Mouse (Mus musculus) neural tube, embryonic 12.5 days (tissue): ENCODE results near the gene Cpeb4. TPM values are rescaled to one million over a fixed set of nuclear protein-coding genes. Genes with fewer than 3 reads are reported as not detected.
A peak's percentile ranks its signal among the peaks of the same experiment; 100 is the strongest.

Source experiments
- ATAC-seq: fragments of 200-750 bp; cut with Nextera tagmentation; 2 replicates; pipeline ENCODE4 v1.8.0; 2017; ENCODE audit warnings: low read depth, mild to moderate bottlenecking, moderate TSS enrichment, moderate library complexity; ENCODE audit not compliant: low FRiP score
- H3K27ac ChIP-seq: fragments of 300-500 bp; sonication (generic); 2 replicates; pipeline ENCODE4 v1.5.1; 2016
- H3K27me3 ChIP-seq: fragments of 300-500 bp; sonication (generic); replicated peaks from 2 replicates; pipeline ENCODE4 v1.6.1; 2016; ENCODE audit warnings: mild to moderate bottlenecking
- H3K36me3 ChIP-seq: fragments of 300-500 bp; sonication (generic); 2 replicates; pipeline ENCODE4 v1.6.1; 2016; ENCODE audit warnings: mild to moderate bottlenecking
- H3K4me1 ChIP-seq: fragments of 300-500 bp; sonication (generic); 2 replicates; pipeline ENCODE4 v1.6.1; 2016
- H3K4me2 ChIP-seq: fragments of 300-500 bp; sonication (generic); replicated peaks from 2 replicates; pipeline ENCODE4 v1.6.1; 2016; ENCODE audit warnings: mild to moderate bottlenecking
- H3K4me3 ChIP-seq: fragments of 300-500 bp; sonication (generic); 2 replicates; pipeline ENCODE4 v1.5.1; 2016
- H3K9ac ChIP-seq: fragments of 300-500 bp; sonication (generic); 2 replicates; pipeline ENCODE4 v1.6.1; 2016; ENCODE audit warnings: mild to moderate bottlenecking
- H3K9me3 ChIP-seq: fragments of 300-500 bp; sonication (generic); 2 replicates; pipeline ENCODE4 v1.6.1; 2016; ENCODE audit warnings: mild to moderate bottlenecking
- WGBS: fragments of 180-500 bp; shearing (Covaris S2); methylation state at CpG from one replicate; pipeline ENCODE4 v1.1.7; 2016; 5-methylcytosine and 5-hydroxymethylcytosine counted together
- polyA plus RNA-seq: library from polyadenylated mRNA; unstranded; fragments of >200 nt; fragmentation: Nextera tagmentation; extraction: Ambion mirVana; gene quantifications from 2 replicates; pipeline ENCODE4 v1.2.1, GENCODE M21; 2016

Cpeb4 gene
- polyA plus RNA-seq, 1 experiment from 2014 or later: 18.4 TPM

DNA sequence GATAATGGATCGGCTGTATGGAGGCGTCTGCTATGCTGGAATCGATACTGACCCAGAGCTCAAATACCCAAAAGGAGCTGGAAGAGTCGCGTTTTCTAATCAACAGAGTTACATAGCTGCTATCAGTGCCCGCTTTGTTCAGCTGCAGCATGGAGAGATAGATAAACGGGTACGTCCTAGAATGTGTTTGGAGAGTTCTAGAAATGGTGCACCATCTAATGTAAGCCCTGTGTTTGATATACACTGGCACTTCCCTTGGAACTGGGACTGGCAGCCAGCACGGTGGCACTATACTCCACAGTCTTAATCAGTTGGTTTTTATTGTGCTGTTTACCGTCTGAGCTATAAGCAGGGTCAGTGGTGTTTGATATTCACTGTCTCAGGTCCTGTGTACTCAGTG is 58.0 kb downstream of the Cpeb4 start:
- Histone ChIP-seq H3K4me1 (no peaks in the 10 kb centered on the region), H3K4me3 (no peak overlapping the region), H3K9ac (no peak overlapping the region), H3K27ac (no peak overlapping the region), H3K4me2 (no peak overlapping the region), H3K36me3 (peaks cover 47% of the 10 kb centered on the region), H3K9me3 (no peaks in the 10 kb centered on the region), H3K27me3 (no peaks in the 10 kb centered on the region)
- no peak for ATAC-seq
- WGBS: 92% methylated on average over 10 of the region's 10 CpGs

DNA sequence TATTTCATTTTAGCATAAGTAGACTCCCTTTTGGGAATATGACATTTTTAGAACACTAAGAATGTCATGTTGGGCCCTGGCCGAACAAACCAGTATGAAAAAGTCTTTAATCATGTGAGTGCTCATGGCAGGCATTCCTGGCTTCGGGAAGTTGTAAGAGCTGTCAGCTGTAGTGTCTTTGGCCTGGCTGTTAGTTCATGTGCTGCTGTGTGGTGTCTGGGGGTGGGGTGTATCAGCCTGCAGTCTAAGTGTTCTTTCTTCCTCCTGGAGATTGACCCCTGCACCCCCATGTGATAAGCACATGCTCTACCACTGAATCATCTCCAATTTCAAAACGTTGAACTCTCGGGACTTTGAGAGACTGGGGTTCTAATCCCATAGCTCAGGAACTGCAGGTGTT is 63.6 kb downstream of the Cpeb4 start:
- WGBS: 70% methylated on average over 4 of the region's 4 CpGs
- Histone ChIP-seq H3K4me1 (no peaks in the 10 kb centered on the region), H3K4me2 (no peak overlapping the region), H3K36me3 (peaks cover 11% of the 10 kb centered on the region), H3K9me3 (no peaks in the 10 kb centered on the region), H3K9ac (no peak overlapping the region), H3K4me3 (no peak overlapping the region), H3K27ac (no peak overlapping the region), H3K27me3 (no peaks in the 10 kb centered on the region)
- ATAC-seq: no peak

GRCm38 (mm10) chr11:31936910-31937525 is 65.0 kb downstream of the Cpeb4 start:
- ATAC-seq: no peak
- Histone ChIP-seq H3K4me2 (no peak overlapping the region), H3K4me3 (no peak overlapping the region), H3K27me3 (no peaks in the 10 kb centered on the region), H3K9me3 (no peaks in the 10 kb centered on the region), H3K27ac (no peak overlapping the region), H3K36me3 (no peaks in the 10 kb centered on the region), H3K9ac (no peak overlapping the region), H3K4me1 (peaks cover 7% of the 10 kb centered on the region; the same call in 1 of the 2 replicates)
- WGBS: 92% methylated on average over 10 of the region's 10 CpGs

GRCm38 (mm10) chr11:31940898-31941639 is 69.1 kb downstream of the Cpeb4 start:
- ATAC-seq: peak; percentile 67
- Histone ChIP-seq H3K27ac (no peak overlapping the region), H3K9ac (no peak overlapping the region), H3K36me3 (no peaks in the 10 kb centered on the region), H3K4me3 (no peak overlapping the region), H3K27me3 (no peaks in the 10 kb centered on the region), H3K4me1 (peaks cover 7% of the 10 kb centered on the region; the same call in 1 of the 2 replicates), H3K9me3 (no peaks in the 10 kb centered on the region), H3K4me2 (no peak overlapping the region)
- WGBS: 76% methylated on average over 13 of the region's 13 CpGs

DNA sequence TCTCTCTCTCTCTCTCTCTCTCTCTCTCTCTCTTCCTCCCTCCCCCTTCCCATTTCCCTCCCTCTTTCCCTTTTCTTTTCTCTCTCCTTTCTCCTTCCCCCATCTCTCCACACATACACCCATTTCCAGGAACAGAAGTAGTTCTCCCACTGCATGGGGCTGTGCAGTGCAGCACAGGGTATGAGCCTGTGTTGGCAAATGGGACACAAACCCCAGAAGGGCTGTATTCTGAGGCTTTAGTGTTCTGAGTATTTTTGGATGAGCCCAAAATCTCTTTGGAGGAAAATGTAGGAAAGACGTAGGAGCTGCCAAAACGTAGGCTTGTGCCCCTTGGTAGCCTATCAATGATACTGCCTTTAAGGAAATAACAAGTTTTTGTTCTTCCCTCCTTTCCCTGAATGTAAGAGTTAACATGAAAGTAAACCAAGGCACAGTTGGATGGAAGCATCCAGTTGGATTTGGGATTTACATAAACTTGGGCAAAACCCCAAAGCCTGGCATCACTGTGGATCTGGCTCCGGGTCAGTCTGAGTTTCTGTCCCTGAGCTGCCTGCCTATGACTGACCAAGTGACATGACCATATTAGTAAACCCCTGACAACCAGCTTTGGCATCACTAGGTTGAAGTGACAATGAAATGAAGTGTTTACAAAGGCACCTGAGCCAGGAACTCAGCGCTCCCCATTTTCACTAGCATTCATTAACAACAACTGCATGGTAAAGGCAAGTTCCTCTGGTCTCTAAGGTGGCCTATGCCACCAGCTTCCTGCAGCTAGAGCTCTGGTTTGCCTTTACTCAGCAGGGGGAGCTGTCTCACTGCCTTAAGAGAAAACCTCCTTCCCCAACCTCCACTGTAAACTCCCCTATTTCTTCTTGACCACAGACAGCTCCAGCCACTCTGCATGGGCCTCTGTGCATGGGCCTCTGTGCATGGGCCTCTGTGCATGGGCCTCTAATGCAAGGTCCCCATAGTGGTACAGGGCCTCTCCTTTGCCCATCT is 69.9 kb downstream of the Cpeb4 start:
- peak; percentile 23; the same call in 1 of the 2 replicates for ATAC-seq
- Histone ChIP-seq H3K9ac (no peak overlapping the region), H3K9me3 (no peaks in the 10 kb centered on the region), H3K4me3 (no peak overlapping the region), H3K4me2 (no peak overlapping the region), H3K27ac (no peak overlapping the region), H3K4me1 (peaks cover 7% of the 10 kb centered on the region; the same call in 1 of the 2 replicates), H3K36me3 (no peaks in the 10 kb centered on the region), H3K27me3 (no peaks in the 10 kb centered on the region)
- WGBS: 83% methylated on average over 4 of the region's 4 CpGs

DNA sequence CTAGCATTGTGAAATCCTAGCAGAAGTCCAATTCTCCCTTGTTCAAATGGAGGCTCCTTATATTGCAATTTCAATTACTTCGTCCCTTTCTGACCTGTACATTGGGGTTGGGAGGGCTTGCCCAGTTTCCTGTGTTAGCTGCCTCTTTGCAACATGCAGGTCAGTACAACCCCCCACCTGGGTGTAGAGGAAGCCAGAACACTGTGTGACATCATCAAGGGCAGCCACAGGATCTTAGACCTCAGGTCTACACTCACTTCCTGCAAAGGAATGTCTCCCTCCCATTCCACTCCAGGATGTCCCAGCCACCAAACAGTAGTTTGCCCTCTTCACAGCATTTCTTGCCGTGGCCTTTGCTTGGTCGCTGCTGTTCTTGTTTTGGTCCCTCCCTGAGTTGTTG is 73.5 kb downstream of the Cpeb4 start:
- Histone ChIP-seq H3K27ac (no peak overlapping the region), H3K27me3 (0 out of 2 replicates have a peak, but pooled peaks cover 3% of the 10 kb centered on the region), H3K9me3 (no peaks in the 10 kb centered on the region), H3K4me1 (peaks cover 10% of the 10 kb centered on the region; the same call in 1 of the 2 replicates), H3K4me3 (no peak overlapping the region), H3K9ac (no peak overlapping the region), H3K4me2 (no peak overlapping the region), H3K36me3 (no peaks in the 10 kb centered on the region)
- 84% methylated on average over 3 of the region's 3 CpGs for WGBS
- ATAC-seq: no peak

- WGBS: 20% methylated on average over 15 of the region's 15 CpGs
These were observed 76.7 kb downstream of the Cpeb4 start for GRCm38 (mm10) chr11:31948462-31949330.

DNA sequence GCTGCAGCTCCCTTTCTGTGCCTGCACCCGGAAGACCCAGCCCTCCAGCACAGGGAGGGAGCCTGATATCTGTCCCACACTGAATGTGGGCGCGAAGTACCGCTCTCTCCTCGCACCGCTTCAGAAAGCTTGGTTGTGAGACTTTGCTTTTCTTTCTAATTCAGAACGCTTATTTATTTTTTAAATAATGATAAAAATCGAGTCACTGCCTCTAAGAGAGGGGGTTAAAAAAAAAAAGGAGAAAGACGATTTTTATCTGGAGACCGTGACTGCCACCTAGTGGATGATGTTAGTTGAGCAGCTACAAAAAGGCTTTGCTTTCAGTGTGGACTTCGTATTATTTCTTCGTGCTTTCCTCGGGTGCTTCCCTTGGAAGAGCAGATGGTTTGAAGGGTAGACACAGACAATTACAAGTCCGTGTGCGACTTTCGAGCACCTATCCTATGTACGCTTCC is 77.3 kb downstream of the Cpeb4 start:
- peak overlapping the region; percentile 36; the same call in 1 of the 2 replicates for H3K9ac ChIP-seq
- peak overlapping the region; percentile 59 for H3K4me2 ChIP-seq
- WGBS: 3% methylated on average over 17 of the region's 17 CpGs
- H3K4me3 ChIP-seq: peak overlapping the region; percentile 35
- 0 out of 2 replicates have a peak, but pooled peaks cover 3% of the 10 kb centered on the region for H3K4me1 ChIP-seq
- H3K36me3 ChIP-seq: no peaks in the 10 kb centered on the region
- no peaks in the 10 kb centered on the region for H3K9me3 ChIP-seq
- H3K27me3 ChIP-seq: 0 out of 2 replicates have a peak, but pooled peaks cover 5% of the 10 kb centered on the region
- no peak overlapping the region for H3K27ac ChIP-seq
- peak; percentile 65 for ATAC-seq

More at GRCm38 (mm10) chr11:31948462-31949330, 76.7 kb downstream of the Cpeb4 start:
- Histone ChIP-seq H3K36me3 (no peaks in the 10 kb centered on the region), H3K4me3 (peak overlapping the region; percentile 35), H3K9ac (peak overlapping the region; percentile 36; the same call in 1 of the 2 replicates), H3K27ac (no peak overlapping the region), H3K9me3 (no peaks in the 10 kb centered on the region), H3K27me3 (0 out of 2 replicates have a peak, but pooled peaks cover 5% of the 10 kb centered on the region), H3K4me2 (peak overlapping the region; percentile 59), H3K4me1 (0 out of 2 replicates have a peak, but pooled peaks cover 3% of the 10 kb centered on the region)
- ATAC-seq: peak; percentile 82

DNA sequence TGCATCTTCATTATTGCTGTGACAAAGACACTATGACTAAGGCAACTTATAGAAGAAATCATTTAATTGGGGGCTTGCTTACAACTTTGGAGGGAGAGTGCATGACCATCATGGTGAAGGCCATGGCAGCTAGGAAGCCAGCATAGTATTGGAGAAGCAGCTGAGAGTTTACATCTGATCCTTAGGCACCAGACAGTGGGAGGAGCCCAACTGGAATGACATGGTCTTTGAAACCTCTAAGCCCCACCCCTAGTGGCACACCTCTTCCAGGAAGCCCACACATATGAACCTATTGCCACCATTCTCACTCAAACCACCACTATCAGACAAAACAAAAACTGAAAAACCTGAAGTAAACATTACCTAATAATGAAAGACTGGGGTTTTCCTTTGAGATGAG is 88.1 kb downstream of the Cpeb4 start:
- no peaks in the 10 kb centered on the region for H3K27me3 ChIP-seq
- no peak overlapping the region for H3K4me3 ChIP-seq
- no peaks in the 10 kb centered on the region for H3K4me1 ChIP-seq
- H3K36me3 ChIP-seq: no peaks in the 10 kb centered on the region
- H3K9me3 ChIP-seq: no peaks in the 10 kb centered on the region
- no peak overlapping the region for H3K9ac ChIP-seq
- no peak for ATAC-seq
- H3K4me2 ChIP-seq: no peak overlapping the region
- no peak overlapping the region for H3K27ac ChIP-seq

- Histone ChIP-seq H3K4me3 (no peak overlapping the region), H3K9ac (no peak overlapping the region), H3K27me3 (no peaks in the 10 kb centered on the region), H3K9me3 (no peaks in the 10 kb centered on the region), H3K4me2 (no peak overlapping the region), H3K36me3 (no peaks in the 10 kb centered on the region), H3K4me1 (peaks cover 6% of the 10 kb centered on the region; the same call in 1 of the 2 replicates), H3K27ac (no peak overlapping the region)
- WGBS: 96% methylated on average over 1 of the region's 1 CpGs
- ATAC-seq: no peak
These were observed 92.0 kb downstream of the Cpeb4 start for GRCm38 (mm10) chr11:31963993-31964392.
